Mouse (Mus musculus) granulocyte monocyte progenitor cell, adult 5-6 weeks (primary cell): ENCODE measurements around the gene Krtap1-4. TPM values are rescaled to one million over a fixed set of nuclear protein-coding genes. Genes with fewer than 3 reads are reported as not detected.
"Not testable (repeated sequence)": the region's sequence is repeated elsewhere in the genome, so short reads cannot be mapped to it uniquely, and the experiment has no call there.

ENCODE experiments used
- ATAC-seq: replicated peaks from 2 replicates; pipeline ENCODE4 v1.8.0; 2016; ENCODE audit warnings: mild to moderate bottlenecking, moderate TSS enrichment, inconsistent platforms; ENCODE audit not compliant: poor library complexity, severe bottlenecking
- total RNA-seq, 2 experiments: library from RNA; stranded (forward) in 1 of 2; stranded (reverse) in 1 of 2; fragments of 200-712, 200-1000 nt in 1 of 2; fragments of >200 nt in 1 of 2; fragmentation: Nextera tagmentation in 1 of 2; gene quantifications; 2 replicates each; pipeline ENCODE4 v1.2.3; 2014 to 2017

The Krtap1-4 gene
- total RNA-seq (2014; fragmentation: Nextera tagmentation) = not detected in 2 replicates
- not detected in 2 replicates for total RNA-seq (2017)

GRCm38 (mm10) chr11:99583245-99583704 lies at the start of gene Krtap1-4:
Gene Krtap1-4, minus strand, starts transcription at chr11:99583654.
- ATAC-seq = no peak

GRCm38 (mm10) chr11:99630890-99631289 lies 47.4 kb upstream of the Krtap1-4 start:
- no peak for ATAC-seq

GRCm38 (mm10) chr11:99628138-99628537 lies 44.7 kb upstream of the Krtap1-4 start, which contains the start of gene Krtap4-1:
Gene Krtap4-1, minus strand, starts transcription at chr11:99628238.
- no peak for ATAC-seq

- no peak for ATAC-seq
These were observed 36.9 kb upstream of the Krtap1-4 start, which contains the start of gene Gm11562 for GRCm38 (mm10) chr11:99620335-99620734. Gene Gm11562, minus strand, starts transcription at chr11:99620435.

GRCm38 (mm10) chr11:99614796-99615363 lies 31.4 kb upstream of the Krtap1-4 start, which contains the start of gene Krtap2-4:
Gene Krtap2-4, minus strand, starts transcription at chr11:99614846.
- ATAC-seq = no peak

GRCm38 (mm10) chr11:99610089-99610488 lies 26.6 kb upstream of the Krtap1-4 start, which contains the start of gene Gm11937:
Gene Gm11937, minus strand, starts transcription at chr11:99610189.
- ATAC-seq = not testable (repeated sequence)

- ATAC-seq = no peak
These were observed 25.7 kb upstream of the Krtap1-4 start for GRCm38 (mm10) chr11:99609126-99609525.

GRCm38 (mm10) chr11:99603208-99603607 lies 19.8 kb upstream of the Krtap1-4 start, which contains the start of gene Gm11938:
Gene Gm11938, minus strand, starts transcription at chr11:99603308.
- ATAC-seq = not testable (repeated sequence)

- not testable (repeated sequence) for ATAC-seq
These were observed 14.3 kb upstream of the Krtap1-4 start, which contains the start of gene Krtap9-3 for GRCm38 (mm10) chr11:99597742-99598141. Gene Krtap9-3, minus strand, starts transcription at chr11:99598105.

- ATAC-seq = no peak
These were observed 7.5 kb upstream of the Krtap1-4 start, which contains the start of gene Krtap1-3 for GRCm38 (mm10) chr11:99590981-99591380. Gene Krtap1-3, minus strand, starts transcription at chr11:99591339.

GRCm38 (mm10) chr11:99585096-99585495 lies 1.6 kb upstream of the Krtap1-4 start:
- no peak for ATAC-seq

GRCm38 (mm10) chr11:99581564-99581963 lies 1.9 kb downstream of the Krtap1-4 start:
- ATAC-seq = no peak

- ATAC-seq = no peak
These were observed 2.4 kb downstream of the Krtap1-4 start for GRCm38 (mm10) chr11:99581051-99581450.

GRCm38 (mm10) chr11:99580636-99581035 lies 2.8 kb downstream of the Krtap1-4 start, which contains the start of gene Krtap1-5:
Gene Krtap1-5, minus strand, starts transcription at chr11:99581016.
- no peak for ATAC-seq

- ATAC-seq = peak; percentile 79
These were observed 9.3 kb downstream of the Krtap1-4 start for GRCm38 (mm10) chr11:99574106-99574505.

GRCm38 (mm10) chr11:99573164-99573563 lies 10.3 kb downstream of the Krtap1-4 start:
- ATAC-seq = no peak

GRCm38 (mm10) chr11:99566530-99566929 lies 16.9 kb downstream of the Krtap1-4 start, which contains the start of gene Krtap3-1:
Gene Krtap3-1, minus strand, starts transcription at chr11:99566630.
- ATAC-seq = no peak

GRCm38 (mm10) chr11:99562580-99562979 lies 20.9 kb downstream of the Krtap1-4 start:
- no peak for ATAC-seq

- ATAC-seq = no peak
These were observed 24.1 kb downstream of the Krtap1-4 start, which contains the start of gene Gm11939 for GRCm38 (mm10) chr11:99559366-99559765. Gene Gm11939, minus strand, starts transcription at chr11:99559466.

GRCm38 (mm10) chr11:99557976-99558745 lies 25.3 kb downstream of the Krtap1-4 start:
- ATAC-seq = no peak

- ATAC-seq = no peak
These were observed 26.7 kb downstream of the Krtap1-4 start, which contains the start of gene Krtap3-2 for GRCm38 (mm10) chr11:99556753-99557152. Gene Krtap3-2, minus strand, starts transcription at chr11:99556853.
